Mouse (Mus musculus) cerebellum, postnatal 4 days (tissue): ENCODE data around the gene Dbp.

ENCODE experiments used
- DNase-seq, 2 experiments: peaks; one replicate each; pipeline ENCODE4 v3.0.0; 2022; ENCODE audit warnings: low spot score in 2 of 2, mixed read lengths in 1 of 2

Gene Dbp

GRCm38 (mm10) chr7:45693921-45694591 is 10.8 kb upstream of the Dbp start, which contains the start of gene Sec1:
TSS of gene Sec1 (minus strand) at chr7:45694402.
- no peak for DNase-seq

- DNase-seq = no peak
Observed at GRCm38 (mm10) chr7:45695098-45695497, 9.8 kb upstream of the Dbp start.

GRCm38 (mm10) chr7:45697894-45698293 is 7.0 kb upstream of the Dbp start:
- DNase-seq = no peak

GRCm38 (mm10) chr7:45699523-45700141 is 5.3 kb upstream of the Dbp start, which contains the start of gene Car11:
TSS of gene Car11 (plus strand) at chr7:45699843.
- DNase-seq = no peak

- DNase-seq = peak in 1 of 2 experiments; percentile 59
Observed at GRCm38 (mm10) chr7:45700301-45701015, 4.4 kb upstream of the Dbp start.

- no peak for DNase-seq
Observed at GRCm38 (mm10) chr7:45701072-45701471, 3.8 kb upstream of the Dbp start.

- DNase-seq = no peak
Observed at GRCm38 (mm10) chr7:45701607-45702006, 3.3 kb upstream of the Dbp start.

- no peak for DNase-seq
Observed at GRCm38 (mm10) chr7:45702316-45702715, 2.6 kb upstream of the Dbp start.

GRCm38 (mm10) chr7:45702809-45703520 is 1.9 kb upstream of the Dbp start:
- no peak for DNase-seq

GRCm38 (mm10) chr7:45703521-45704033 is 1.3 kb upstream of the Dbp start:
- DNase-seq = no peak

GRCm38 (mm10) chr7:45704046-45704559 is 785 bp upstream of the Dbp start:
- DNase-seq = peak in 1 of 2 experiments; percentile 68

- no peak for DNase-seq
Observed at GRCm38 (mm10) chr7:45705443-45705864, 566 bp downstream of the Dbp start.

- DNase-seq = peak in 1 of 2 experiments; percentile 50
Observed at GRCm38 (mm10) chr7:45705873-45706281, 989 bp downstream of the Dbp start.

- DNase-seq = peak; percentile 65 to 81
Observed at GRCm38 (mm10) chr7:45706721-45707241, 1.9 kb downstream of the Dbp start.

- DNase-seq = peak; percentile 78 to 86
Observed at GRCm38 (mm10) chr7:45707375-45707967, 2.6 kb downstream of the Dbp start.

GRCm38 (mm10) chr7:45708221-45708761 is 3.4 kb downstream of the Dbp start:
- DNase-seq = no peak

GRCm38 (mm10) chr7:45709036-45709435 is 4.1 kb downstream of the Dbp start:
- no peak for DNase-seq

- no peak for DNase-seq
Observed at GRCm38 (mm10) chr7:45709677-45710355, 4.9 kb downstream of the Dbp start.

GRCm38 (mm10) chr7:45710477-45711191 is 5.7 kb downstream of the Dbp start:
- no peak for DNase-seq
